Mouse (Mus musculus) cortical plate, adult 2 months (tissue): ENCODE data around the gene Rps6ka1. TPM values are rescaled to one million over a fixed set of nuclear protein-coding genes. Genes with fewer than 3 reads are reported as not detected.
A peak's percentile ranks its signal among the peaks of the same experiment; 100 is the strongest.

Source experiments
- H3K27ac ChIP-seq: fragments of 200-500 bp; 2 replicates; pipeline ENCODE4 v1.5.1; 2012; ENCODE audit warnings: low read length, control low read depth, inconsistent platforms; ENCODE audit not compliant: insufficient read depth
- H3K4me1 ChIP-seq: fragments of 200-500 bp; 2 replicates; pipeline ENCODE4 v1.6.1; 2011; ENCODE audit warnings: low read length; ENCODE audit not compliant: control insufficient read depth, insufficient read depth
- H3K4me3 ChIP-seq: fragments of 200-500 bp; 2 replicates; pipeline ENCODE4 v1.5.1; 2011; ENCODE audit warnings: mild to moderate bottlenecking, low read length, control low read depth; ENCODE audit not compliant: insufficient read depth
- CTCF ChIP-seq: fragments of 200-500 bp; IDR thresholded peaks from 2 replicates; pipeline ENCODE4 v1.5.1; 2011; ENCODE audit warnings: mild to moderate bottlenecking, control low read depth, low read length; ENCODE audit not compliant: insufficient read depth; ENCODE audit errors: extremely low read depth
- POLR2A ChIP-seq: fragments of 200-500 bp; IDR thresholded peaks from 2 replicates; pipeline ENCODE4 v1.6.1; 2011; ENCODE audit warnings: mild to moderate bottlenecking, low read length, control low read depth; ENCODE audit not compliant: insufficient read depth; ENCODE audit errors: extremely low read depth
- polyA plus RNA-seq: library from polyadenylated mRNA; depleted of rRNA; stranded (reverse); fragments of >200 nt; gene quantifications from 2 replicates; pipeline ENCODE4 v1.2.3, GENCODE M21; 2012

The Rps6ka1 gene
- polyA plus RNA-seq, 1 experiment = 13.2 TPM

DNA sequence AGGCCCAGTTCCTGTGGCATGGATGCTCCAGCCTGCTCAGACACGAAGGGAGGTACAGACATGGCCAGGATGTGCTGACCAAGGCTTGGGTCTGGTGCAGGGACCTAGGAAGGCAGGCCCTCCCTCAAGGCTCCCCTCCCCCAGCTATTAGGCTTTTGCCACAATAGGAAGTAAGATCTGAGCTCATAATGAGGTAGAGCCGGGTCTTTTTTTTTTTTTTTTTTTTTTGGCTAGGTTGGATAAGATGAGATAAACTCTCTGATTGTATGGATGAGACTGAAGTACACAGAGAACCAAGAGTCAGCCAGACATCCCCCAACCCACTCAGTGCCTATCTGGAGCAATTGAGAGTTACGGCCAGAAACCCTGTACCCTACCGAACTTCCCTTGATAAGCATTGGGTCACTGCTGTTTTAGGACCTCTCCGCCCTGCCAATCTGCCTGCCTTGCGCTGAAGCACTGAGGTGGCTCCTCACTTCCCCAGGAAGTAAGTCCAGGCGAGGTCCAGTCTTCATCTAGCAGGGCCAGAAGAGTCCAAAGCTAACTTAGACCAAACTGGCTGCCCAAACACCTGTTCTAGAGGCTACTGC, 15.3 kb downstream of the Rps6ka1 start:
- Histone ChIP-seq H3K4me3 (no peak overlapping the region), H3K27ac (no peak overlapping the region), H3K4me1 (no peaks in the 10 kb centered on the region)
- no peak for TF ChIP-seq POLR2A

DNA sequence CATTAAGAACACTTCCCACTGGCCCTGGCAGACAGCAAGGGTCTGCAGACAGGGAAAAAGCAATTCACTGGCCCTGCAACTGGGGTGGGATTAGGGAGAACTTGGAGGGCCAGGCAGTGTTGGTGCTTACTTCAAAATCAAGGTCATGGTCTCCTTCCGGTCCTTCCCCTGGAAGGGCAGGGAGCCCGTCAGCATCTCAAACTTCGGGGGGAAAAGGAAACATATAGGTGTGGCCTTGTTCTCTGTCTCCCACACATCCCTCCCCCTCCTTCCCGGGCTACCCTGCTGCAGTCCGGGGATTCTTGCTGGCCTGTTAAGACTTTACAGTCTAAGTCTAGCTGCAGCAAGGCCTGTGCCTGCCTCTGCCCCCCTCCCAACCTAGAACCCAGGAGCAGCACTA, 22.4 kb downstream of the Rps6ka1 start:
- Histone ChIP-seq H3K4me3 (no peak overlapping the region), H3K4me1 (no peaks in the 10 kb centered on the region), H3K27ac (peak overlapping the region; percentile 60; the same call in 1 of the 2 replicates)
- TF ChIP-seq POLR2A (no peak), CTCF (no peak)

- TF ChIP-seq CTCF = no peak
- TF ChIP-seq POLR2A = no peak
- H3K4me1 ChIP-seq = no peaks in the 10 kb centered on the region
- H3K27ac ChIP-seq = peak overlapping the region; percentile 60
- no peak overlapping the region for H3K4me3 ChIP-seq
Measured at GRCm38 (mm10) chr4:133864380-133864981, 23.1 kb downstream of the Rps6ka1 start.

DNA sequence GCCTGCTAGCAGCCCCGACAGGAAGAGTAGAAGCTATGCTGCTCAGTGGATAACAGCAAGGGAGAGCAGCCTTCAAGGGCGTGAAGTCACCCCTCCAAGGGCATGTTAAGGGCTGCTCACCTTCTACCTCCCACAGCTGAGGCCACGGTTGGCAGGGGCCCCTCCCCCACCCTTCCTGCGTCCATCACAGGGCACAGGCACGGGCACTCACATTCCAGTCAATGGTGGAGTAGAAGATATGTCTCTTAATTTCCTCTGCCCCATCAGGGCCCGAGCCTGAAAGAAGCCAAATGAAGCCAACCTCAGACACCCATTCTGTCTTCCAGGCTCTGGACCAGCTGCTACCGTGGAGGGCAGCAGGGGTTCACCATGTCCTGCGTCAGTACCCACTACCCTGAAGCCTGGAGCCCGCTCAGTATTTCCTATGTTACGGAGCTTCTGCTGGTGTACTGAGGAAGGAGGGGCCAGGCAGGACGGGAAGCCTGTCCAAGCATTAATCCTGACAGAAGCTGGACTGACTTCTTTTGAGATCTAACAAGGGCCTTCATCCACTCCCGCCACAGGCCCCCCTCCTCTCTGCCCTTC, 23.7 kb downstream of the Rps6ka1 start:
- no peaks in the 10 kb centered on the region for H3K4me1 ChIP-seq
- peak overlapping the region; percentile 60; the same call in 1 of the 2 replicates for H3K27ac ChIP-seq
- TF ChIP-seq CTCF (no peak), POLR2A (no peak)
- H3K4me3 ChIP-seq = no peak overlapping the region

DNA sequence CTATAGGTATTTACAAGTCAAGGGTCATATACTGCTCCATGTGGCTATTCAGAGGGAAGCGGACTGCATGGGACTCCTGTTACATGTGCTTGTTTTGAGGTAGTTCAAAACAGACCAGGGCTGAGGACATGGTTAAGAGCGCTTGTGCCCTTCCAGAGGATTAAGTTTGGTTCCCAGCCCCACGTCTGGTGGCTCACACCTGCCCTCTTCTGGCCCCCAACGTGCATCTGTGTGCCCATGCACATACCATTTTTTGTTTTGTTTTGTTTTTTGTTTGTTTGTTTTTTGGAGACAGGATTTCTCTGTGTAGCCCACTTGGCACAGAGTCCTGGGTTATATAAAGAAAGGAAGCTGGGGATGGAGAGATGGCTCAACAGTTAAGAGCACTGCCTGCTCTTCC, 30.1 kb downstream of the Rps6ka1 start:
- Histone ChIP-seq H3K4me3 (no peak overlapping the region), H3K27ac (no peak overlapping the region)
- no peak for TF ChIP-seq POLR2A
- no peak for TF ChIP-seq CTCF

GRCm38 (mm10) chr4:133854621-133855020, 33.0 kb downstream of the Rps6ka1 start:
- no peak overlapping the region for H3K27ac ChIP-seq
- H3K4me3 ChIP-seq = no peak overlapping the region
- H3K4me1 ChIP-seq = peaks cover 3% of the 10 kb centered on the region; the same call in 1 of the 2 replicates
- no peak for TF ChIP-seq CTCF
- no peak for TF ChIP-seq POLR2A

More for the DNA sequence above, 30.1 kb downstream of the Rps6ka1 start:
- peaks cover 3% of the 10 kb centered on the region; the same call in 1 of the 2 replicates for H3K4me1 ChIP-seq

GRCm38 (mm10) chr4:133853630-133854029, 34.0 kb downstream of the Rps6ka1 start:
- Histone ChIP-seq H3K27ac (no peak overlapping the region), H3K4me3 (no peak overlapping the region), H3K4me1 (peaks cover 3% of the 10 kb centered on the region; the same call in 1 of the 2 replicates)
- TF ChIP-seq CTCF = no peak
- no peak for TF ChIP-seq POLR2A

GRCm38 (mm10) chr4:133846625-133847024, 41.0 kb downstream of the Rps6ka1 start:
- H3K4me3 ChIP-seq = no peak overlapping the region
- no peak overlapping the region for H3K27ac ChIP-seq
- H3K4me1 ChIP-seq = no peaks in the 10 kb centered on the region
- TF ChIP-seq CTCF = no peak
- TF ChIP-seq POLR2A = no peak

- no peaks in the 10 kb centered on the region for H3K4me1 ChIP-seq
- no peak overlapping the region for H3K27ac ChIP-seq
- H3K4me3 ChIP-seq = no peak overlapping the region
- no peak for TF ChIP-seq CTCF
- no peak for TF ChIP-seq POLR2A
Measured at GRCm38 (mm10) chr4:133845060-133845459, 42.5 kb downstream of the Rps6ka1 start.

DNA sequence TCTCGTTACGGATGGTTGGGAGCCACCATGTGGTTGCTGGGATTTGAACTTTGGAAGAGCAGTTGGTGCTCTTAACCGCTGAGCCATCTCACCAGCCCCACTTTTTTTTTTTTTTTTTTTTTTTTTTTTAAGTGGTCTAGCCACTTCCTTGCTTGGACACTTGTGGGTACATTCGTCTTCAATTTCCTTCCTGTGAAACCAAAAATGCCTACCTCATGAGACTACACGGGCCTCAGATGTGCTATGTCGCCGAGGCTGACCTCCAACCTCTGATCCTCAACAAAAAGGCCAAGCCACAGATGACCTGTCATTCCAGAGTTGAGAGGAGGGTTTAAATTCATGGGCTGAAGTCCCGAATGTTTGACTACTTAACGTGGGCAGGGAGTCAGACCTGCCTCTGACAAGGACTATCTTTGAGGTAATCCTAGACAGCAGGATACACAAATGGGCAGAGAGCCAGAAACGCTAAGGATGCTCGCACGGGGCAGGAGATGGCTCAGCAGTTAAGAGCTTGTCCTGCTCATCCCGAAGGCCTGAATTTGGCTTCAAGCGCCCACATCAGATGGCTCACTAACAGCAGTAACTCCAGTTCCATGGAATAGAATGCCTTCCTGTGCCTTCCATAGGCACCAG, 43.3 kb downstream of the Rps6ka1 start:
- TF ChIP-seq POLR2A (no peak), CTCF (no peak)
- Histone ChIP-seq H3K27ac (no peak overlapping the region), H3K4me3 (no peak overlapping the region), H3K4me1 (no peaks in the 10 kb centered on the region)
